ENCODE assay signal across 23 mouse cellular contexts in genomic region chr6:116493742-116494141, GRCm38 (mm10). TPM values are rescaled to one million over a fixed set of nuclear protein-coding genes. Genes with fewer than 3 reads are reported as not detected.
"Had no signal": no experiment of that assay in that cellular context is flagged by ENCODE, and none has a peak within 500 bp of the region (broad histone marks: within the 10 kb centered on the region; RNA-seq: fewer than 3 reads in every experiment).

No protein-coding gene starts in this region.

- DNase-seq: lung, adult 18-20 months; lung, embryonic 14.5 days; lung, postnatal 10 days; lung, postnatal 4 days; right cerebral cortex, postnatal 14 days; spleen, adult 18-20 months; thymus, adult 18-20 months; thymus, postnatal 14 days; thymus, postnatal 36 days had no signal

- H3K4me1 ChIP-seq: midbrain, embryonic 13.5 days; neural tube, embryonic 12.5 days had no signal

- H3K36me3 ChIP-seq: midbrain, embryonic 13.5 days; midbrain, embryonic 15.5 days; neural tube, embryonic 12.5 days had no signal

- ATAC-seq: midbrain, embryonic 13.5 days; midbrain, embryonic 15.5 days had no signal

- H3K9me3 ChIP-seq: midbrain, embryonic 13.5 days; midbrain, embryonic 15.5 days; neural tube, embryonic 12.5 days had no signal

- H3K27me3 ChIP-seq: midbrain, embryonic 13.5 days; midbrain, embryonic 15.5 days; neural tube, embryonic 12.5 days had no signal

- H3K4me3 ChIP-seq: midbrain, embryonic 13.5 days; midbrain, embryonic 15.5 days; neural tube, embryonic 12.5 days had no signal

RNA-seq across cellular contexts. Expression of gene Olfr211, which starts 4.9 kb away (rescaled TPM):
- total RNA-seq: midbrain, postnatal 0 days; monocyte, adult 5-6 weeks; neutrophil, adult 5-6 weeks had no signal
- polyA plus RNA-seq: liver, embryonic 16.5 days; lung, embryonic 14.5 days; lung, embryonic 16.5 days; midbrain, embryonic 11.5 days; midbrain, embryonic 13.5 days; midbrain, embryonic 15.5 days; midbrain, postnatal 0 days; neural tube, embryonic 12.5 days; neural tube, embryonic 14.5 days; small intestine, adult 2 months; stomach, embryonic 14.5 days; stomach, embryonic 16.5 days; thymus, postnatal 0 days had no signal

RNA-seq across cellular contexts. Expression of gene Olfr212, which starts 12.6 kb away (rescaled TPM):
- total RNA-seq: midbrain, postnatal 0 days; monocyte, adult 5-6 weeks; neutrophil, adult 5-6 weeks had no signal
- polyA plus RNA-seq: liver, embryonic 16.5 days; lung, embryonic 14.5 days; lung, embryonic 16.5 days; midbrain, embryonic 13.5 days; midbrain, embryonic 15.5 days; neural tube, embryonic 12.5 days; small intestine, adult 2 months; stomach, embryonic 14.5 days; stomach, embryonic 16.5 days; thymus, postnatal 0 days had no signal

RNA-seq across cellular contexts. Expression of gene Olfr213, which starts 44.5 kb away (rescaled TPM):
- total RNA-seq: midbrain, postnatal 0 days; monocyte, adult 5-6 weeks; neutrophil, adult 5-6 weeks had no signal
- polyA plus RNA-seq: liver, embryonic 16.5 days; lung, embryonic 14.5 days; lung, embryonic 16.5 days; midbrain, embryonic 11.5 days; midbrain, embryonic 13.5 days; midbrain, embryonic 15.5 days; midbrain, postnatal 0 days; neural tube, embryonic 12.5 days; neural tube, embryonic 14.5 days; small intestine, adult 2 months; stomach, embryonic 14.5 days; stomach, embryonic 16.5 days; thymus, postnatal 0 days had no signal

RNA-seq across cellular contexts. Expression of gene Gm5580, which starts 57.2 kb away (rescaled TPM):
- total RNA-seq: midbrain, postnatal 0 days; monocyte, adult 5-6 weeks; neutrophil, adult 5-6 weeks had no signal
- polyA plus RNA-seq: neural tube, embryonic 14.5 days had no signal
